Mouse (Mus musculus) liver, embryonic 11.5 days (tissue): ENCODE measurements at regions not wholly inside any gene's neighbourhood (a gene's known extent, or its start where the extent isn't known, plus 50 kb on each side); places are given as distances from the start of the nearest gene placed in this dataset. TPM values are rescaled to one million over a fixed set of nuclear protein-coding genes. Genes with fewer than 3 reads are reported as not detected.

Source experiments
- ATAC-seq: fragments of 200-750 bp; cut with Nextera tagmentation; replicated peaks from 2 replicates; pipeline ENCODE4 v1.8.0; 2017; ENCODE audit warnings: moderate number of reproducible peaks, mild to moderate bottlenecking, moderate TSS enrichment, moderate library complexity; ENCODE audit not compliant: low FRiP score
- DNase-seq: peaks from one replicate; pipeline ENCODE4 v3.0.0-alpha.2; 2017; ENCODE audit warnings: low spot score
- H3K27ac ChIP-seq: fragments of 300-500 bp; sonication (generic); 2 replicates; pipeline ENCODE4 v1.5.1; 2014; ENCODE audit warnings: mild to moderate bottlenecking, low read depth, low read length, control low read depth
- H3K27me3 ChIP-seq: fragments of 300-500 bp; sonication (generic); replicated peaks from 2 replicates; pipeline ENCODE4 v1.6.1; 2014; ENCODE audit warnings: low read length, mixed read lengths; ENCODE audit not compliant: control insufficient read depth, insufficient read depth
- H3K36me3 ChIP-seq: fragments of 300-500 bp; sonication (generic); 2 replicates; pipeline ENCODE4 v1.6.1; 2014; ENCODE audit warnings: mild to moderate bottlenecking, low read length, moderate library complexity, mixed read lengths; ENCODE audit not compliant: control insufficient read depth, insufficient read depth
- H3K4me1 ChIP-seq: fragments of 300-500 bp; sonication (generic); replicated peaks from 2 replicates; pipeline ENCODE4 v1.6.1; 2014; ENCODE audit warnings: low read length, mixed read lengths; ENCODE audit not compliant: control insufficient read depth, insufficient read depth
- H3K4me2 ChIP-seq: fragments of 300-500 bp; sonication (generic); 2 replicates; pipeline ENCODE4 v1.6.1; 2014; ENCODE audit warnings: mild to moderate bottlenecking, control low read depth, moderate library complexity
- H3K4me3 ChIP-seq: fragments of 300-500 bp; sonication (generic); 2 replicates; pipeline ENCODE4 v1.5.1; 2014; ENCODE audit warnings: low read depth, low read length, control low read depth
- H3K9ac ChIP-seq: fragments of 300-500 bp; sonication (generic); 2 replicates; pipeline ENCODE4 v1.6.1; 2014; ENCODE audit warnings: low read depth, low read length, control low read depth
- H3K9me3 ChIP-seq: fragments of 300-500 bp; sonication (generic); 2 replicates; pipeline ENCODE4 v1.6.1; 2016; ENCODE audit warnings: low read length, inconsistent platforms, mixed read lengths; ENCODE audit not compliant: control insufficient read depth
- WGBS: fragments of 180-500 bp; shearing (Covaris S2); extraction: QIAGEN DNeasy Blood & Tissue Kit; methylation state at CpG from one replicate; pipeline ENCODE4 v1.1.7; 2014; 5-methylcytosine and 5-hydroxymethylcytosine counted together
- microRNA-seq: library from miRNA; unstranded; fragments of <30 nt; microRNA quantifications from one replicate; pipeline ENCODE4, GENCODE M21; 2017; ENCODE audit warnings: borderline number of aligned reads

- H3K4me1 ChIP-seq, result no peaks in the 10 kb centered on the region
- no peak for ATAC-seq
- no peak overlapping the region for H3K27ac ChIP-seq
- H3K9me3 ChIP-seq, result no peaks in the 10 kb centered on the region
- no peak for DNase-seq
- H3K27me3 ChIP-seq, result no peaks in the 10 kb centered on the region
- H3K9ac ChIP-seq, result no peak overlapping the region
- WGBS, result 73% methylated on average over 5 of the region's 5 CpGs
- no peaks in the 10 kb centered on the region for H3K36me3 ChIP-seq
- H3K4me2 ChIP-seq, result no peak overlapping the region
- no peak overlapping the region for H3K4me3 ChIP-seq
These were observed 71.5 kb upstream of the Slc39a10 start for GRCm38 (mm10) chr1:46963973-46964727.

Small RNAs in the stretch of these regions (microRNA-seq; reads per million reads assigned to microRNA genes)
- not detected for gene Mir6350
